Mouse (Mus musculus): ENCODE data around the gene Ugt1a10.
"Not testable (repeated sequence)": the region's sequence is repeated elsewhere in the genome, so short reads cannot be mapped to it uniquely, and the experiment has no call there.

Ugt1a10 gene

GRCm38 (mm10) chr1:88055088-88055487 lies at the start of gene Ugt1a10:
Ugt1a10 (plus strand) TSS chr1:88055388.
- no peak for DNase-seq (ENCODE audit: low spot score in 2 of 2)

- no peak for DNase-seq (ENCODE audit: low spot score in 2 of 2)
These were observed 47.4 kb upstream of the Ugt1a10 start for GRCm38 (mm10) chr1:88007692-88008210.

GRCm38 (mm10) chr1:88008211-88008697 lies 46.9 kb upstream of the Ugt1a10 start, which contains the start of gene Usp40:
Usp40 (minus strand) TSS chr1:88008551.
- peak; percentile 48 to 71 for DNase-seq (ENCODE audit: low spot score in 2 of 2)

DNA sequence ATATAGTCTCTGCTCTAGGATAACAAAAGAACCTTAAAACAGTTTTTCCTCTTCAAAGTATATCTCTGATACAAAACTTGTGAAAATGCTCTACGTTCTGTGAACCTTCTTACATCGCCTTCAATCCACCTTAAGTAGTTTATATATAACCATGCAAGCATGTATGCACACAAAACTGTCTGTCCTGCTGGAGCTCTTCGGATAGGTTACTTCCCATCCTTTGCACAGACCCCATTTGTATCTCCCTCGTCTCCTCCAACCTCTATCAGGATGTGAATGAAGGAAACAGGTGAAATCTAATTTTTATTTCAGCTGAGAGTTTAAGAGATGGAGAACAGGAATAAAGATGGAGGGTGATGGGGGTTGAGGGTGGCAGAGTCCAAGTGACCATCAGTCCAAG lies 46.5 kb upstream of the Ugt1a10 start:
- no peak for DNase-seq (ENCODE audit: low spot score in 2 of 2)

- no peak for DNase-seq (ENCODE audit: low spot score in 2 of 2)
These were observed 45.7 kb upstream of the Ugt1a10 start for GRCm38 (mm10) chr1:88009521-88009920.

- no peak for DNase-seq (ENCODE audit: low spot score in 2 of 2)
These were observed 41.5 kb upstream of the Ugt1a10 start for GRCm38 (mm10) chr1:88013726-88014125.

DNA sequence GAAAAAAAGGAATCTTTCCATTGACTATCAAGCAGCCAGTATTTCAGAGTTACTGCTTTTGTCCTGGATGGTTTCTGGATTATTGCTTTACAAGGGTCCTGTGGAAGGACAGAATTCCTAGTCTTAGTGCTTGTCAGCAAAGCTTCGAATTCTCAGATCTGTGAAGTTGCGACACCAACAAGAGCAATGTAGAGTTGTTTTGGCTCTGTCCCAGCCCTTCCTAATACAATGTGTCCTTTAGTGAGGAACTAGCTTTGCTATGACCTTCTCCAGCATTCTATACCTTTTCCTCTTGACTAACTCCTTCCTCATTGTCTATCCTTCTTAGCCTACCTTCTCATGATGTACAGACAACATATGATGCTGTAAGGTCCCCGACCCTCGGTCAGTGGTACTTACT lies 41.0 kb upstream of the Ugt1a10 start:
- DNase-seq (ENCODE audit: low spot score in 2 of 2): no peak

- no peak for DNase-seq (ENCODE audit: low spot score in 2 of 2)
These were observed 40.5 kb upstream of the Ugt1a10 start for GRCm38 (mm10) chr1:88014671-88015070.

DNA sequence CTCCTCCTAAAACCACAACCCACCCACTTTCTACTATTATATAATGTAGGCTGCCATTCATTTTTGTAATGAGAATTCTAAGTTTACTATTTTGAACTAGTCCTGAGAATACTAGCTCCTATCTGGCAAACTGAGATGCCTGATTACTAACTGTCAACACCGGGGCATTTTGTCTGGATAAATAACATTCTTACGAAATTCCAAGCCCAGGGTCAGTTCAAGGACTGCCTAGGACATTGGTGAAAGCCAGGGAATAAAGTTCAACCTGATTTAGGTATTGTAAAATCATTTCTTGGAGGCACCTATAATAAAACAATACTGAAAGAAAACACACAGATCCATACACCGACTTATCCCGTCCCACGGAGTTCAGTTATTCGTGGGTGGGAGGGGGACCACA lies 39.8 kb upstream of the Ugt1a10 start:
- DNase-seq (ENCODE audit: low spot score in 2 of 2): no peak

- DNase-seq (ENCODE audit: low spot score in 2 of 2): not testable (repeated sequence)
These were observed 29.9 kb upstream of the Ugt1a10 start for GRCm38 (mm10) chr1:88025244-88025643.

GRCm38 (mm10) chr1:88043044-88043443 lies 12.1 kb upstream of the Ugt1a10 start:
- DNase-seq (ENCODE audit: low spot score in 2 of 2): not testable (repeated sequence)

- DNase-seq (ENCODE audit: low spot score in 2 of 2): not testable (repeated sequence)
These were observed 10.3 kb upstream of the Ugt1a10 start for GRCm38 (mm10) chr1:88044832-88045437.

- DNase-seq (ENCODE audit: low spot score in 2 of 2): not testable (repeated sequence)
These were observed 7.8 kb upstream of the Ugt1a10 start for GRCm38 (mm10) chr1:88047408-88047807.

GRCm38 (mm10) chr1:88066472-88067102 lies 11.4 kb downstream of the Ugt1a10 start:
- DNase-seq (ENCODE audit: low spot score in 2 of 2): not testable (repeated sequence)

GRCm38 (mm10) chr1:88070495-88070894 lies 15.3 kb downstream of the Ugt1a10 start, which contains the start of gene Ugt1a9:
Ugt1a9 (plus strand) TSS chr1:88070800.
- DNase-seq (ENCODE audit: low spot score in 2 of 2): no peak

DNA sequence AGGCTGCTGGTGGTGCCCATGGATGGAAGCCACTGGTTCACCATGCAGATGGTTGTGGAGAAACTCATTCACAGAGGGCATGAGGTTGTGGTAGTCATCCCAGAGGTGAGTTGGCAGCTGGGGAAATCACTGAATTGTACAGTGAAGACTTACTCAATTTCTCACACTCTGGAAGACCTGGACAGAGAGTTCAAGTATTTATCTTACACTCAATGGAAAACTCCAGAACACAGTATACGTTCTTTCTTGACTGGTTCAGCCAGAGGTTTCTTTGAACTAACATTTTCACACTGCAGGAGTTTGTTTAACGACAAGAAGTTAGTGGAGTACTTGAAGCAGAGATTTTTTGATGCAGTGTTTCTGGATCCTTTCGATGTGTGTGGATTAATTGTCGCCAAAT lies 15.7 kb downstream of the Ugt1a10 start:
- no peak for DNase-seq (ENCODE audit: low spot score in 2 of 2)

DNA sequence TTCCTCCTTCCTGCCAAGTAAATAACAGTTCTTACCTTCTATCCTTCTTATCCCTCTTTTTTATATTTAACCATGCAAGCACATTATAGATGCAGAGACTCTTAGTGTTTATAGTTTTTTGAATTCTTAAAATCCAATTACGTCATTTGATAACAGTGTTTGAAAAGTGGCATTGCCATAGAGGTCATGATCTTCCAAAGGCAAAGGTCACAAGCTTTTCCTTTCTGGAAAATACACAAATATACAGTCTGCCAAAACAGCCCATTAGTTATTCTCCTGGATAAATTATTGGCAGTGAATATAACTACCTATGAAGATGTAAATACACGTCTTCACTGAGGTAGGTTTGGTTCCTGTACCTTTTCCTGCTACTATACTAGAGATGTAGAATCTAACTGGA lies 19.3 kb downstream of the Ugt1a10 start:
- DNase-seq (ENCODE audit: low spot score in 2 of 2): no peak

GRCm38 (mm10) chr1:88077128-88077527 lies 21.9 kb downstream of the Ugt1a10 start:
- no peak for DNase-seq (ENCODE audit: low spot score in 2 of 2)

DNA sequence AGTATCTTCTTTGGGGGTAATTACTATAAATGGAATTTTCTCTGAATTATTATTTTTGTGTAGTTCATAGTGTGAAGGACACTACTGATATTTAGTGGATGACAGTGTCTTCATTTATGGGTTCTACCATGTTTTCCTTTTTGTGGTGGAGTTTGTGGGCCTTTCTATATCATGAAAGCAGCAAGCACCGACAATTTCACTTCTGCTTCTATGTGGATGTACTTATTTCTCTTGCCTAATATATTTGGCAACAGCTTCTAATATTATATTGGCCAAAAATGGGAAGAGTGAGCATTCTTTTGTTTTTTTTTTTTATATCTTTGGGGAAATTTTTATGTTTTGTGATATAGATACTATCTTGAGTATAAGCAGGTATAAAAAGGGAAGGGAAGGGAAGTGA lies 26.5 kb downstream of the Ugt1a10 start:
- no peak for DNase-seq (ENCODE audit: low spot score in 2 of 2)

- no peak for DNase-seq (ENCODE audit: low spot score in 2 of 2)
These were observed 30.9 kb downstream of the Ugt1a10 start for GRCm38 (mm10) chr1:88086125-88086524.

DNA sequence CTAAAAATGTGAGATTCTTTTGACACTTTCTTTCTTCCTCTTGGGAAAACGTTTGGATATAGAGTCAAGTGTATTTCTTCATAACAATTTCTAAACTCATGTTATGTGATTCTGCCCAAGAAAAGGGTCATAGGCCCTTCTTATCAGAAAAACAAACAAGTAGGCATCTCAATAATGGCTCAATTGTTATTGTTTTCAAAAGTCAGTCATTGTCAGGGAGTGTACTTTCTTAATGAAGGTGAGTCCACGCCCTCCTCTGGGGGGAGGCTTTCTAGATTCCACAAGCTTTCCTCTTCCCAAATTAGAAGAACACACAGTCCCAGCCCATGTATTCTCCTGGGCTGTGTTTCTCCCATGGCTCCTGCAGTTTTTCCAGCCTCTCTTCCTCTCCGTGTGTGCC lies 32.3 kb downstream of the Ugt1a10 start, which contains the start of gene Ugt1a8:
Gene Ugt1a8, plus strand, starts transcription at position 301 of the 400 bp plus-strand sequence.
- no peak for DNase-seq (ENCODE audit: low spot score in 2 of 2)

DNA sequence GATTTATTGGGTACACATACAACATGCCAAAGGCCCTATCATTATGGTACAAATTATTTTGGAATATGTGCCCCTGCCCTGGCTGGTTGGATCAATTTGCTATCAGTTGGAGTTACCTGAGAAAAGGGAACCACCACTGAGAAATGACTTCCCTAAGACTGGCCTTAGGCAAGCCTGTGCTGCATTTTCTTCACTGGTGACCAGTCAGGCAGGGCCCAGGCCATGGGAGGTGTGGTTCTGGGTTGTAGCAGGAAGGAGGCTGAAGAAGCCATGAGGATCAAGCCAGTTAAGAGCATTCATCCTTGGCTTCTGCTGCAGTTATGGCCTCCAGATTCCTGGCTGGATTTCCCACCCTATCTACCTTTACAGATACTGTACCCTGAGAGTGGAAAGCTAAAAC lies 37.2 kb downstream of the Ugt1a10 start:
- DNase-seq (ENCODE audit: low spot score in 2 of 2): no peak

- DNase-seq (ENCODE audit: low spot score in 2 of 2): not testable (repeated sequence)
These were observed 39.1 kb downstream of the Ugt1a10 start for GRCm38 (mm10) chr1:88094270-88094676.

All from frontal cortex, postnatal 25 days (tissue).